Mouse (Mus musculus) limb, embryonic 13.5 days (tissue): ENCODE measurements at regions not wholly inside any gene's neighbourhood (a gene's known extent, or its start where the extent isn't known, plus 50 kb on each side); places are given as distances from the start of the nearest gene placed in this dataset.

Experiments used
- ATAC-seq: fragments of 200-750 bp; cut with Nextera tagmentation; 2 replicates; pipeline ENCODE4 v1.8.0; 2017; ENCODE audit warnings: low read depth, moderate number of reproducible peaks, moderate TSS enrichment; ENCODE audit not compliant: low FRiP score
- H3K27ac ChIP-seq: fragments of 300-500 bp; sonication (generic); 2 replicates; pipeline ENCODE4 v1.5.1; 2015; ENCODE audit warnings: inconsistent platforms, mild to moderate bottlenecking, moderate library complexity
- H3K27me3 ChIP-seq: fragments of 300-500 bp; sonication (generic); 2 replicates; pipeline ENCODE4 v1.6.1; 2015; ENCODE audit warnings: mild to moderate bottlenecking, inconsistent platforms
- H3K36me3 ChIP-seq: fragments of 300-500 bp; sonication (generic); 2 replicates; pipeline ENCODE4 v1.6.1; 2015; ENCODE audit warnings: inconsistent platforms, mild to moderate bottlenecking, moderate library complexity
- H3K4me1 ChIP-seq: fragments of 300-500 bp; sonication (generic); 2 replicates; pipeline ENCODE4 v1.6.1; 2015; ENCODE audit warnings: inconsistent platforms
- H3K4me2 ChIP-seq: fragments of 300-500 bp; sonication (generic); replicated peaks from 2 replicates; pipeline ENCODE4 v1.6.1; 2015; ENCODE audit warnings: inconsistent platforms, mild to moderate bottlenecking, moderate library complexity
- H3K4me3 ChIP-seq: fragments of 300-500 bp; sonication (generic); 2 replicates; pipeline ENCODE4 v1.5.1; 2015; ENCODE audit warnings: moderate library complexity, mild to moderate bottlenecking, inconsistent platforms
- H3K9ac ChIP-seq: fragments of 300-500 bp; sonication (generic); 2 replicates; pipeline ENCODE4 v1.6.1; 2015; ENCODE audit warnings: mild to moderate bottlenecking, inconsistent platforms
- H3K9me3 ChIP-seq: fragments of 300-500 bp; sonication (generic); 2 replicates; pipeline ENCODE4 v1.6.1; 2016; ENCODE audit warnings: inconsistent platforms
- WGBS: fragments of 180-500 bp; shearing (Covaris S2); methylation state at CpG from one replicate; pipeline ENCODE4 v1.1.7; 2015; 5-methylcytosine and 5-hydroxymethylcytosine counted together

DNA sequence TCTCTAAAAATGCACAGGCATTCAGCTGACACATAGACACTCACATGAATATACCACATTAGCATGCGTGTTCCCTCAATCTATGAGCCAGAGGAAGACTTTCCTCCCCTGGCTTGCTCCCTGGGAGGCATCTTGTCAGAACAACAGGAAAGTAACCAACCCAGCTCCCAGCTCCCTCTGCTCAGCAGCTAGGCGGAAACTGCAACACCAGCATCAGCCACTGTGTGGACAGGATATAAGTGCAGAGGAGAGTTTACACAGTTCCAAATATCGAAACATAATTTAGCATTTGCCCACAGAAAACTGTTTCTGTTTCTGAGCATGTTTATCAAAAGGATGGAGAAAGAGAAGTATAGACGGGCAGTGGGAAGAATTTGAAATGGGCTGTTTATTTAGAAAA, 148.3 kb upstream of the Usp24 start:
- Histone ChIP-seq H3K4me1 (peaks cover 23% of the 10 kb centered on the region), H3K27me3 (peaks cover 3% of the 10 kb centered on the region; the same call in 1 of the 2 replicates), H3K9ac (no peak overlapping the region), H3K27ac (no peak overlapping the region), H3K36me3 (no peaks in the 10 kb centered on the region), H3K9me3 (peaks cover 4% of the 10 kb centered on the region; the same call in 1 of the 2 replicates), H3K4me3 (no peak overlapping the region), H3K4me2 (no peak overlapping the region)
- WGBS, result 72% methylated on average over 4 of the region's 4 CpGs
- ATAC-seq, result no peak

DNA sequence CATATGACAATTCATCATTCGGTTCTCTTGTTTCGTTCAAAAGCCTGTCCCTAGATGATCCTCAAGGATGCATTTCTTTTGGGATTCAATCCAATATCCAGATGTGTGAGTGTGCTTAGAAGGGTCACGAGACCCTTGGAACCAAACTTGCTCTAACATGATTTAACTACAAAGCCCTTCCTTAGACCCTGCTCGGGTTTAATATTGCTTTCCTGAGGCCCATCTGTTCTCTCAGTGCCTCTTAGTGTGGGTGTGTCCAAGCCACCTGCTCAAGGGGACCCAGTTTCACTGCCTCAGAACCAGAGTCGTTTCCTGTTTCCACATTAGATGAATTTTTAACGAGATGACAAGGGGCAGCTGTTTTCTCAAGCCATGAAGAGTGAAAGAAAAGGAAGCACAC, 147.3 kb upstream of the Usp24 start:
- 12% methylated on average over 6 of the region's 6 CpGs for WGBS
- Histone ChIP-seq H3K9me3 (peaks cover 4% of the 10 kb centered on the region; the same call in 1 of the 2 replicates), H3K27ac (no peak overlapping the region), H3K4me3 (no peak overlapping the region), H3K4me2 (no peak overlapping the region), H3K36me3 (no peaks in the 10 kb centered on the region), H3K27me3 (peaks cover 3% of the 10 kb centered on the region; the same call in 1 of the 2 replicates), H3K9ac (no peak overlapping the region), H3K4me1 (peaks cover 23% of the 10 kb centered on the region)
- ATAC-seq, result peak; percentile 86

- Histone ChIP-seq H3K27me3 (no peaks in the 10 kb centered on the region; the same call in 1 of the 2 replicates), H3K36me3 (no peaks in the 10 kb centered on the region), H3K9ac (no peak overlapping the region), H3K27ac (no peak overlapping the region), H3K4me3 (no peak overlapping the region), H3K9me3 (peaks cover 4% of the 10 kb centered on the region; the same call in 1 of the 2 replicates), H3K4me1 (peaks cover 23% of the 10 kb centered on the region), H3K4me2 (no peak overlapping the region)
- WGBS, result 88% methylated on average over 4 of the region's 4 CpGs
- ATAC-seq, result 0 out of 2 replicates have a peak, but pooled peaks have one; percentile 4
Observed at GRCm38 (mm10) chr4:106169466-106169865, 146.5 kb upstream of the Usp24 start.

DNA sequence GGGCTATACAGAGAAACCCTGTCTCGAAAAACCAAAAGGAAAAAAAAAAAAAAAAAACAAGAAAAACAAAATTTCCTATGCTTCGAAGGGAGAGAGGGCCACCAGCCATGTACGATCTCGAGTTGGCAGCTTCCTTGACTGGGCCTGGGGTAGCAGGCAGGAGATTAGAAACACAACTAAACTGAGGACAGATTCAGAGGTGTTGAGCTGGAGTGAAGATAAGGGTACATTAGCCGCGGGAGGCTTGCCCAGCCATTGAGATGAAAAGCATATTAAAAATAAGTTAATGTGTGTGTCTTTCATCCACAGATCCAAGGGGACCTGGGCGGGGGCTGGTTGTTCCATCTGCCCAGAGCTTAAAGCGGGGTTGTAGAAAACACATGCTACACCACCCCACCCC, 145.3 kb upstream of the Usp24 start:
- Histone ChIP-seq H3K4me3 (no peak overlapping the region), H3K9ac (no peak overlapping the region), H3K4me2 (no peak overlapping the region), H3K27me3 (no peaks in the 10 kb centered on the region; the same call in 1 of the 2 replicates), H3K4me1 (peaks cover 26% of the 10 kb centered on the region), H3K27ac (no peak overlapping the region), H3K36me3 (no peaks in the 10 kb centered on the region), H3K9me3 (peaks cover 4% of the 10 kb centered on the region; the same call in 1 of the 2 replicates)
- WGBS, result 88% methylated on average over 8 of the region's 8 CpGs
- no peak for ATAC-seq

- no peaks in the 10 kb centered on the region for H3K36me3 ChIP-seq
- no peak overlapping the region for H3K9ac ChIP-seq
- no peak overlapping the region for H3K4me3 ChIP-seq
- H3K4me1 ChIP-seq, result peaks cover 3% of the 10 kb centered on the region; the same call in 1 of the 2 replicates
- no peak overlapping the region for H3K27ac ChIP-seq
- 65% methylated on average over 5 of the region's 5 CpGs for WGBS
- H3K27me3 ChIP-seq, result no peaks in the 10 kb centered on the region
- no peak for ATAC-seq
- no peak overlapping the region for H3K4me2 ChIP-seq
- H3K9me3 ChIP-seq, result no peaks in the 10 kb centered on the region
Observed at GRCm38 (mm10) chr4:106175352-106175751, 140.7 kb upstream of the Usp24 start.

DNA sequence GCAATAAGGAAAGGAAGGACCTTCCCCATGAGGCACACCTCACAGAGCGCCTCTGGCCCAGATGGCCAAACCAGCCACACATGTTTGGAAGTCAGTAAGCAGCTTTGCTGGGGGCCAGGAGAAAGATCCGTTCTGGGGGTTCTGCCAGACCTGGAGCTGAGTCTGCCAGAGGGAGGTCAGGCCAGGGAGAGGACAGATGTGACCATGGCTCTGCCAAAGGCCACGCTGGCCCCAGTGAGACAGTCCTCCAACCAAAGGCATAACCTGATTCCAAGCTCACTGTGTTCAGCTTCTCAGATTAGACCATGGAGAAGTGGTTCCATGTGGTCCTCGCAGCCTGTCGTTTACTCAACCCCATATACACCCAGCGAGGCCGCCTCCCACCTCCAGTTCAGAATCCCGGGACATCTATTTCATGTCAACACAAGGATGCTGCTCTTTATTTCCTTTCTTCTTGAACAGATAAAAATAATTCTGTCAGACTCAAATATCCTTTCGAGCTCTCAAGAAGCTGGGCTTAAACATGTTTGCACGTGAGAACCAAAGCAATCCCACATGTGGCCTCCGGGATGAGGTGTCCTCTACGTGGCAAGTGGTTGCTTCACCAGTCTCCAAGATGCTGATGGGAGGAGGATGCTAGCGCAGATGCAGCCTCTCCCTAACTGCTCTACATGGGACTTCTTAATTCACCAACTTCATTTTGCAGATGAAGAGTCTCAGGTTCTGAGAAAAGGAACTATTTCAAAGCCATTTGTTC, 130.1 kb upstream of the Usp24 start:
- 76% methylated on average over 13 of the region's 13 CpGs for WGBS
- Histone ChIP-seq H3K9me3 (peaks cover 7% of the 10 kb centered on the region; the same call in 1 of the 2 replicates), H3K4me3 (no peak overlapping the region), H3K36me3 (no peaks in the 10 kb centered on the region), H3K27me3 (no peaks in the 10 kb centered on the region), H3K9ac (no peak overlapping the region), H3K4me1 (peaks cover 13% of the 10 kb centered on the region), H3K27ac (no peak overlapping the region), H3K4me2 (no peak overlapping the region)
- ATAC-seq, result no peak

DNA sequence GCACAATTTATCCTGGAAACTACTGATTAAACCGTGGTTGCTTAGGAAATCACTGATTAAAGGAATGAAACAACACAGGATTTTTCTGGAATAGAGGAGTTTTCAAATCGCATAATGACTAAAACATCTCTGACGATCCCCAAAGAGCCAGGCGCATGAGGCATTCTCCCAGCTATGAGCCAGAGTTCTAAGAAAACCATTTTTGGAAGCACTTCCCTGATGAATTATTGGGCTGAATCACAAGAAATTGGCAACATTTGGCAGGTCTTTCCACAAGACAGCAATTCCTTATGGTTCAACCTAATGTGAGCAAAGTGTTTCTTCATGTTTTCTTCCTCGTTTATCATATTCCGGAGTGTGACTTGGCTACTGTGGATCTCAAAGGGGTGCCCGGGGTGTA, 129.3 kb upstream of the Usp24 start:
- Histone ChIP-seq H3K4me3 (no peak overlapping the region), H3K9me3 (peaks cover 7% of the 10 kb centered on the region; the same call in 1 of the 2 replicates), H3K27ac (no peak overlapping the region), H3K4me1 (peaks cover 13% of the 10 kb centered on the region), H3K4me2 (no peak overlapping the region), H3K9ac (no peak overlapping the region), H3K36me3 (no peaks in the 10 kb centered on the region), H3K27me3 (no peaks in the 10 kb centered on the region)
- 86% methylated on average over 7 of the region's 7 CpGs for WGBS
- no peak for ATAC-seq

- Histone ChIP-seq H3K9ac (no peak overlapping the region), H3K4me2 (no peak overlapping the region), H3K4me1 (peaks cover 13% of the 10 kb centered on the region), H3K9me3 (no peaks in the 10 kb centered on the region), H3K36me3 (no peaks in the 10 kb centered on the region), H3K4me3 (no peak overlapping the region), H3K27me3 (no peaks in the 10 kb centered on the region), H3K27ac (no peak overlapping the region)
- 77% methylated on average over 4 of the region's 4 CpGs for WGBS
- no peak for ATAC-seq
Observed at GRCm38 (mm10) chr4:106190248-106190647, 125.8 kb upstream of the Usp24 start.

DNA sequence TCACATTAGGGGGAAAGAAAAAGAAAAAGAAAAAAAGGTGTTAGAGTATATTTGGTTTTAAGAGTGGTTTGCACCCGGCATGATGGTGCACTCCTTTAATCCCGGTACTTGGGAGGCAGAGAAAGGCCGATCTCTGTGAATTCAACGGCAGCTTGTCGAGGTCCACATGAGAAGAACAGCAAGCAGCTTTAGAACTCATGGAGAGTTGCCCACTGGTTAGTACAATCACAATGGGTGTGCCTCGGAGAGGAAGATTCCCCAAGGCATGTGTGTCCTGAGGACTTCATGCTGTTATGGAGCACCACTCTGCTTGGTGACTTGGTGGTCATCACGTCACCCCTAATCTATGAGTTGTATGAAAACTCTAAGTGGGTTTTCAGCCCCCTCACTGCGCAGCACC, 124.7 kb upstream of the Usp24 start:
- Histone ChIP-seq H3K27ac (no peak overlapping the region), H3K9ac (no peak overlapping the region), H3K4me1 (peaks cover 9% of the 10 kb centered on the region; the same call in 1 of the 2 replicates), H3K27me3 (no peaks in the 10 kb centered on the region), H3K36me3 (no peaks in the 10 kb centered on the region), H3K4me2 (no peak overlapping the region), H3K9me3 (no peaks in the 10 kb centered on the region), H3K4me3 (no peak overlapping the region)
- 90% methylated on average over 8 of the region's 8 CpGs for WGBS
- no peak for ATAC-seq

- no peaks in the 10 kb centered on the region for H3K36me3 ChIP-seq
- WGBS, result 87% methylated on average over 3 of the region's 3 CpGs
- peaks cover 11% of the 10 kb centered on the region; the same call in 1 of the 2 replicates for H3K4me1 ChIP-seq
- H3K4me2 ChIP-seq, result no peak overlapping the region
- no peaks in the 10 kb centered on the region for H3K27me3 ChIP-seq
- no peaks in the 10 kb centered on the region for H3K9me3 ChIP-seq
- no peak overlapping the region for H3K27ac ChIP-seq
- ATAC-seq, result no peak
- no peak overlapping the region for H3K4me3 ChIP-seq
- no peak overlapping the region for H3K9ac ChIP-seq
Observed at GRCm38 (mm10) chr4:106191843-106192242, 124.2 kb upstream of the Usp24 start.

GRCm38 (mm10) chr4:106193204-106193945, 122.6 kb upstream of the Usp24 start:
- ATAC-seq, result no peak

GRCm38 (mm10) chr4:106195497-106196166, 120.4 kb upstream of the Usp24 start:
- Histone ChIP-seq H3K9me3 (no peaks in the 10 kb centered on the region), H3K9ac (no peak overlapping the region), H3K4me2 (no peak overlapping the region), H3K27ac (no peak overlapping the region), H3K4me3 (no peak overlapping the region), H3K36me3 (no peaks in the 10 kb centered on the region), H3K27me3 (0 out of 2 replicates have a peak, but pooled peaks cover 3% of the 10 kb centered on the region), H3K4me1 (peaks cover 39% of the 10 kb centered on the region)
- no peak for ATAC-seq
- 81% methylated on average over 3 of the region's 3 CpGs for WGBS

More at GRCm38 (mm10) chr4:106193204-106193945, 122.6 kb upstream of the Usp24 start:
- Histone ChIP-seq H3K9ac (no peak overlapping the region), H3K36me3 (no peaks in the 10 kb centered on the region), H3K4me1 (peaks cover 26% of the 10 kb centered on the region; the same call in 1 of the 2 replicates), H3K27ac (no peak overlapping the region), H3K27me3 (no peaks in the 10 kb centered on the region), H3K4me3 (no peak overlapping the region), H3K9me3 (no peaks in the 10 kb centered on the region), H3K4me2 (no peak overlapping the region)
- 82% methylated on average over 3 of the region's 3 CpGs for WGBS
